Mouse (Mus musculus): Measurements from ENCODE around the gene Ppp3ca. TPM values are rescaled to one million over a fixed set of nuclear protein-coding genes. Genes with fewer than 3 reads are reported as not detected.

Ppp3ca gene
- polyA plus RNA-seq, 1 experiment, result 97.9 TPM

- peaks cover 17% of the 10 kb centered on the region for H3K4me1 ChIP-seq (ENCODE audit: control insufficient read depth, insufficient read depth, low read length)
Observed at GRCm38 (mm10) chr3:136738474-136738873, 68.5 kb downstream of the Ppp3ca start.

GRCm38 (mm10) chr3:136738914-136739313, 69.0 kb downstream of the Ppp3ca start:
- Histone ChIP-seq H3K4me3 (ENCODE audit: insufficient read depth, low read length) (no peak overlapping the region), H3K4me1 (ENCODE audit: control insufficient read depth, insufficient read depth, low read length) (peaks cover 17% of the 10 kb centered on the region), H3K27ac (ENCODE audit: insufficient read depth, low read depth, low read length) (no peak overlapping the region)
- no peak for TF ChIP-seq POLR2A (IDR thresholded peaks at IDR 0.05; ENCODE audit: borderline replicate concordance, low read depth, low read length)
- TF ChIP-seq CTCF (IDR thresholded peaks at IDR 0.05; ENCODE audit: low read depth, low read length), result no peak

More at GRCm38 (mm10) chr3:136738474-136738873, 68.5 kb downstream of the Ppp3ca start:
- TF ChIP-seq POLR2A (IDR thresholded peaks at IDR 0.05; ENCODE audit: borderline replicate concordance, low read depth, low read length) (no peak), CTCF (IDR thresholded peaks at IDR 0.05; ENCODE audit: low read depth, low read length) (no peak)
- no peak overlapping the region for H3K27ac ChIP-seq (ENCODE audit: insufficient read depth, low read depth, low read length)
- no peak overlapping the region for H3K4me3 ChIP-seq (ENCODE audit: insufficient read depth, low read length)

- no peak for TF ChIP-seq POLR2A (IDR thresholded peaks at IDR 0.05; ENCODE audit: borderline replicate concordance, low read depth, low read length)
- TF ChIP-seq CTCF (IDR thresholded peaks at IDR 0.05; ENCODE audit: low read depth, low read length), result no peak
- Histone ChIP-seq H3K4me3 (ENCODE audit: insufficient read depth, low read length) (no peak overlapping the region), H3K27ac (ENCODE audit: insufficient read depth, low read depth, low read length) (no peak overlapping the region), H3K4me1 (ENCODE audit: control insufficient read depth, insufficient read depth, low read length) (peaks cover 30% of the 10 kb centered on the region)
Observed at GRCm38 (mm10) chr3:136741659-136742058, 71.7 kb downstream of the Ppp3ca start.

- Histone ChIP-seq H3K4me1 (ENCODE audit: control insufficient read depth, insufficient read depth, low read length) (peaks cover 32% of the 10 kb centered on the region), H3K4me3 (ENCODE audit: insufficient read depth, low read length) (no peak overlapping the region), H3K27ac (ENCODE audit: insufficient read depth, low read depth, low read length) (0 out of 2 replicates have a peak overlapping the region, but pooled peaks have one; percentile 0)
- TF ChIP-seq CTCF (IDR thresholded peaks at IDR 0.05; ENCODE audit: low read depth, low read length) (no peak), POLR2A (IDR thresholded peaks at IDR 0.05; ENCODE audit: borderline replicate concordance, low read depth, low read length) (no peak)
Observed at GRCm38 (mm10) chr3:136742258-136743057, 72.5 kb downstream of the Ppp3ca start.

- no peak for TF ChIP-seq CTCF (IDR thresholded peaks at IDR 0.05; ENCODE audit: low read depth, low read length)
- no peak for TF ChIP-seq POLR2A (IDR thresholded peaks at IDR 0.05; ENCODE audit: borderline replicate concordance, low read depth, low read length)
- Histone ChIP-seq H3K4me1 (ENCODE audit: control insufficient read depth, insufficient read depth, low read length) (peaks cover 34% of the 10 kb centered on the region), H3K27ac (ENCODE audit: insufficient read depth, low read depth, low read length) (no peak overlapping the region), H3K4me3 (ENCODE audit: insufficient read depth, low read length) (no peak overlapping the region)
Observed at GRCm38 (mm10) chr3:136744295-136744897, 74.5 kb downstream of the Ppp3ca start.

GRCm38 (mm10) chr3:136745456-136745855, 75.5 kb downstream of the Ppp3ca start:
- no peak overlapping the region for H3K27ac ChIP-seq (ENCODE audit: insufficient read depth, low read depth, low read length)
- peaks cover 36% of the 10 kb centered on the region for H3K4me1 ChIP-seq (ENCODE audit: control insufficient read depth, insufficient read depth, low read length)
- H3K4me3 ChIP-seq (ENCODE audit: insufficient read depth, low read length), result no peak overlapping the region
- TF ChIP-seq CTCF (IDR thresholded peaks at IDR 0.05; ENCODE audit: low read depth, low read length) (no peak), POLR2A (IDR thresholded peaks at IDR 0.05; ENCODE audit: borderline replicate concordance, low read depth, low read length) (no peak)

GRCm38 (mm10) chr3:136748761-136749476, 79.0 kb downstream of the Ppp3ca start:
- TF ChIP-seq POLR2A (IDR thresholded peaks at IDR 0.05; ENCODE audit: borderline replicate concordance, low read depth, low read length) (no peak), CTCF (IDR thresholded peaks at IDR 0.05; ENCODE audit: low read depth, low read length) (no peak)
- Histone ChIP-seq H3K4me3 (ENCODE audit: insufficient read depth, low read length) (no peak overlapping the region), H3K4me1 (ENCODE audit: control insufficient read depth, insufficient read depth, low read length) (peaks cover 29% of the 10 kb centered on the region), H3K27ac (ENCODE audit: insufficient read depth, low read depth, low read length) (no peak overlapping the region)

GRCm38 (mm10) chr3:136749477-136749797, 79.5 kb downstream of the Ppp3ca start:
- Histone ChIP-seq H3K27ac (ENCODE audit: insufficient read depth, low read depth, low read length) (no peak overlapping the region), H3K4me1 (ENCODE audit: control insufficient read depth, insufficient read depth, low read length) (peaks cover 26% of the 10 kb centered on the region), H3K4me3 (ENCODE audit: insufficient read depth, low read length) (no peak overlapping the region)
- TF ChIP-seq POLR2A (IDR thresholded peaks at IDR 0.05; ENCODE audit: borderline replicate concordance, low read depth, low read length) (no peak), CTCF (IDR thresholded peaks at IDR 0.05; ENCODE audit: low read depth, low read length) (no peak)

GRCm38 (mm10) chr3:136749951-136750350, 80.0 kb downstream of the Ppp3ca start:
- Histone ChIP-seq H3K4me1 (ENCODE audit: control insufficient read depth, insufficient read depth, low read length) (peaks cover 25% of the 10 kb centered on the region), H3K27ac (ENCODE audit: insufficient read depth, low read depth, low read length) (peak overlapping the region; percentile 23; the same call in 1 of the 2 replicates), H3K4me3 (ENCODE audit: insufficient read depth, low read length) (no peak overlapping the region)
- no peak for TF ChIP-seq CTCF (IDR thresholded peaks at IDR 0.05; ENCODE audit: low read depth, low read length)

Data from bone marrow macrophage, adult 2 months (primary cell).